Mouse (Mus musculus): ENCODE measurements around the gene Trp53i13.

Trp53i13 gene

DNA sequence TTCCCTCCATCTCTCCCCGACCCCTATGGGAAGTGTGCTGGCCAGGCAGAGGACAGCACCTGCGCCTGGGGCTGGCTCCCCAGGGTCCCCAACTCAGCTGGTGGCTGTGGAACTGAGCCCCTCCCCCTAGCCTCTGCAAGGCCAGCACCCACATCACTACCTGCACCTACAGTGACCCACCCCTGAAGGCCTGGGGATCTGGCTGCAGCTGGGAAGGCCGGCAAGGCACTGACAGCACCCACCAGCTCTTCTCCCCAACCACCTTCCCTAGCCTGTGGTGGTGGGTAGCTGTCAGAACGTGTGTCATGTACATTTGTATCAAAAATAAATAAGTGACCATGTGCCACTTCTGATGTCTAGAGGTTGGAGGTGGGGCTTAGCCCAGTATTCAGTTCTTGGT, 8.4 kb downstream of the Trp53i13 start:
- no peak for DNase-seq

DNA sequence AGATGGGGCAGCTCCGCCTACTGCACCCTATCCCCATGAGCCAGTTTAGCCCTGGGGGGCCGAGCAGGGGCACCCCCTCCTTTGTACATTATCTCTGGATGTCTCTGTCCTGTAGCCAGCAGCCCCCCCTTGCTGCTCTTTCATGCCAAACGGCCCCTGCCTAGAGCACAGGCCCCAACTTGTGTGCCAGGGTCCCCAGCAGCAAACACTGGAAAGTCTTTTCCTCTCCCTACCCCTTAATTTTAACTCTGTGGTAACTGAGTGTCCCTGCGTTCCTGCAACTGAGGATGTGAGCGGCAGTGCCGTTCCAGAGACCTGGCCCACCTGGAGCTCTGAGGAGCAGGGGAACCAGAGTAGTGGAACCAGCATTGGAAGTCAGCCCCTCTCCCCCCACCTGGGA, 8.8 kb downstream of the Trp53i13 start:
- no peak for DNase-seq

DNA sequence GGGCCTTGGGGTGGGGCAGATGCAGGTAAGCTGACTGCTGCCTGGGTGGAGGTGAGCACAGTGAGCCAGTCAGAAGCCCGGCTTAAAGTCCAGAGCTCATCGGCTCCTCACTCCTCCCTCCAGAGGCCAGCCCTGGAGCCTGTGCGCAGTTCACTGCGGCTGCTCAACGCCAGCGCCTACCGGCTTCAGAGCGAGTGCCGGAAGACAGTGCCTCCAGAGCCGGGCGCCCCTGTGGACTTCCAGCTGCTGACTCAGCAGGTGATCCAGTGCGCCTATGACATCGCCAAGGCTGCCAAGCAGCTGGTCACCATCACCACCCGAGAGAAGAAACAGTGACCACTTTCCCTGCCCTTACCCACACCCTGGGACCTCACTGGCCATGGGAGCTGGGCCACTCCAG, 9.5 kb downstream of the Trp53i13 start:
- no peak for DNase-seq

DNA sequence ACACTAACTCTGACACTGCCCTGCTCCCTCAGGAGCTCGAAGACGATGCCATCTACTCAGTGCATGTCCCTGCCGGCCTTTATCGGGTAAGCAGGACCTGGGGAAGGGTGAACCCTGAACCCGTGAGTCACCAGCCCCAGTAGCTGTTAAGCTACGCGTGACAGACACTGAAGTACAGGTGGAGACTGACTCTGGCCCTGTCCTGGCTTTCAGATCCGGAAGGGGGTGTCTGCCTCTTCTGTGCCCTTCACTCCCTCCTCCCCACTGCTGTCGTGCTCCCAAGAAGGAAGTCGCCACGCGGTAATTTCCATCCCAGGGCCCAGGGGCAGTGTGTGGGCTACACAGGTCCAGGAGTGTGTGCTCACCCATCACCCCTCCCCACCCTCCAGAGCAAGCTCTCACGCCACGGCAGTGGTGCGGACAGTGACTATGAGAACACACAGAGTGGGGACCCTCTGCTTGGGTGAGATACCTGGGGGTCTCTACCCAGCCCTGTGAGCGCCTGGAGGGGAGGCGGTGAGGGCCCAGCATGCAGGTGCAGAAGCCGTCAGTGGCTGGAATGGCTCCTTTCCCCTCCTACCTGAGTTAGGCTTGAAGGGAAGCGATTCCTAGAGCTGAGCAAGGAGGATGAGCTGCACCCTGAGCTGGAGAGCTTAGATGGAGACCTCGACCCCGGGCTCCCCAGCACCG, 10.3 kb downstream of the Trp53i13 start:
- no peak for DNase-seq

DNA sequence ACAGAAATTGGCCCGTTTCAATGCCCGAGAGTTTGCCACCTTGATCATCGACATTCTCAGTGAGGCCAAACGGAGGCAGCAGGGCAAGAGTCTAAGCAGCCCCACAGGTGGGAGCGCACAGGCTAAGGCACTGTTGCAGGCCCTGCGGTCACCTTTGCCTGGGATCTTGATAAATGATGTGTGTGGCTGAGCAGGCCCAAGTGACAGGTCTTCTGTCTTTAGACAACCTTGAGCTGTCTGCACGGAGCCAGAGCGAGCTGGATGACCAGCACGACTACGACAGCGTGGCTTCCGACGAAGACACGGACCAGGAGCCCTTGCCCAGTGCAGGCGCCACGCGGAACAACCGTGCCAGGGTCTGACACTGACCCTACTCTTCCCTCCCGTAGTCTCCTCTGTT, 11.4 kb downstream of the Trp53i13 start:
- no peak for DNase-seq

DNA sequence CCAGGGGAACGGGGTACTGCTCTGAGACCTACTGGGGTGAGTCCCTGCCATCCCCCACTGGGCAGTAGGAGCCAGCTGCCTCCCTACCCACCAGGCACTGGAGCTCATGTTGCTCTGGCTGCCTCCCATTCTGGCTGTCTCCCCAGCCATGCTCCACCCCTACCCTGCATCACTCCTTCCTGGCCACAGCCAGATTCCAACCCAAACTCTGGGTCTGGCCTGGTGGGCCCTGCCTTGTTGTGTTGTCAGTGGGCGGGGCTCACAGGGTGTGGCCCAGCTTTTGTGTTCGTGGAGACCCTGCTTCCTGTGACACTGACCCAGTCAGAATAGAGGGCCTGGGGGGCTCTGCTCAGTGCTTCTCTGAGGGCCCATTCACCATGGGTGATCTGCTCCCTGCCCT, 12.3 kb downstream of the Trp53i13 start:
- no peak for DNase-seq

DNA sequence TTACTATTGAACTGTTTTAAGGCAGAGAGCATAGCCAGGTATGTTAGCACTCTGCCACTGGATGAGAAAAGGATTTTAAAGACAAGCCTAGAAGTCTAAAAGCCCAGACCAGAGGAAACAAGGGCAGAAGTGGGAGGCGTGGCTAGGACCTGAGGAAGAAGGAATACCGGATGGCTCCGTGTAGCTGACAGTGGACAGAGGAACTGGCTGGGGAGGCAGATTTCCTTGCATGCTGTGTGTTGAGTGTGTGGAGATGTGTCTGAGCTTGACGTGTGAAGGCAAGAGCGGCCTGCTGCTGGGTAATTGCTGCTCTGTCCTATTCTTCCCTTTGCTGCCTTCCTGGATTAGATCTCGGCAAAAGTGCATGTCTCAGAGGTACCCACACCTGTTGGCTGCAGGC, 13.3 kb downstream of the Trp53i13 start:
- no peak for DNase-seq

DNA sequence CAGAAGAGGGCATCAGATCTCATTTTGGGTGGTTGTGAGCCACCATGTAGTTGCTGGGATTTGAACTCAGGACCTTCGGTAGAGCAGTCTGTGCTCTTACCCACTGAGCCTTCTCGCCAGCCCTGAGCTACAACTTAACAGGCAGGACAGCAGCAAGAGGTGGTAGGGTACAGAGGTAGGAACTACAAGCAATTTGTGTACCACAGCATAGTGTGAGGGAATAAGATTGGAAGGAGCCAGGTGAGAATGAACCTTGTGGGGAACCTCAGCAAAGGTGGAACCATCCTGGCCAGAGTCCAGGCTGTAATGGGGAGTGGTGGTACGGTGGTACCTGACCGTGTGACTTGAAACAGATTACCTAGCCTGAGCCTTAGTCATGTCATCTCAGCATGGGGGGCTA, 13.8 kb downstream of the Trp53i13 start:
- DNase-seq: no peak

DNA sequence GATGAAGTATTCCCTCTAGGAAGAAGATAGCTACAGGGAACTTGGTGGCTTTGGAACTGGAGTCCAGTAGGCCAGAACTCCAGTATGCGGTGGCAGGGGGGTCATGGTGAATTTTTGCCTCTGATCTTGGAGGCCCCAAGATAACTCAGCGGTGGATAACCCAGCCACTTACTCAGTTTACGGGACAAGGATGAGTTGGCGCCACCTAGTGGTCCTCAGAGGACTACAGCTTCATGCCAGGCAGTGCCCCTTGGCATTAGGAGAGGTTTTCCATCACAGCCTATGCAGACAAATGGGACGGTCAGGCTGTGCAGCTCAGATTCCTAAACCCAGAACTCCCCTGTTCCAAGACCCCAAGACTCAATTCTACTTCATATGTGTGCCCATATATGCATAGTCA, 14.4 kb downstream of the Trp53i13 start:
- DNase-seq: no peak

DNA sequence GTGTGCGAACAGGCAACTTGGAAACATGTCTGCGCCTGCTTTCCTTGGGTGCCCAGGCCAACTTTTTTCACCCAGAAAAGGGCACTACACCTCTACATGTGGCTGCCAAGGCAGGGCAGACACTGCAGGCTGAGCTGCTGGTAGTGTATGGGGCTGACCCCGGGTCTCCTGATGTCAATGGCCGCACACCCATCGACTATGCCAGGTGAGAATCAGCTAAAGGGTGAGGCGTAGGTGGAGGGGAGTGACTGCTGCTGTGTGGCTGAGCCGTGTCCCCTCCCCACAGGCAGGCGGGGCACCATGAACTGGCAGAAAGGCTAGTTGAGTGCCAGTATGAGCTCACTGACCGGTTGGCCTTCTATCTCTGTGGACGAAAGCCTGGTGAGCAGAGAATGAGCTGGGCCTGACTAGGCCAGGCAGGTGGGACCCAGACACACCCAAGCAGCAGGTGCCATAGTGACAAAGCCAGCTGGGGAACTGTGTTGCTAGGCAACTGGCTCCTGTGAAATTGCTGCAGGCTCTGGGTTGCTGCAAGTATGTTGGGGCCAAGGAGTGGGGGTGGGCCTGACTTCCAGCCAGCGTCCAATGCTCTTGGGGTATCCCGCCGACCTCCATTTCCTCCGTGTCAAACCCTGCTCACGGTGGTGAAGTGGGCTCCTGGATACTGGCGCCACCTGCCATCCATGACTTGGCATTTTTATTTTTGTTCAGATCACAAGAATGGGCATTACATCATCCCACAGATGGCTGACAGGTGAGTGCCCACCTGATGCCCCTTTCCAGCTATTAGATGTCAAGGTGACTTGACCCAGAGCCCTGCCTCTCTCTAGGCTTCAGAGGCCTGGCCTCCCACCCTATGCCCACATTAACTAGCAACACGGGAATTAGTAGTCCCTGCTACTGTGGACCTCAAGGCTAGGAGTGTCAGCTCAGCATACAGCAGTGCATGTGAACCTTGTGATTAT, 15.1 kb downstream of the Trp53i13 start:
- no peak for DNase-seq

DNA sequence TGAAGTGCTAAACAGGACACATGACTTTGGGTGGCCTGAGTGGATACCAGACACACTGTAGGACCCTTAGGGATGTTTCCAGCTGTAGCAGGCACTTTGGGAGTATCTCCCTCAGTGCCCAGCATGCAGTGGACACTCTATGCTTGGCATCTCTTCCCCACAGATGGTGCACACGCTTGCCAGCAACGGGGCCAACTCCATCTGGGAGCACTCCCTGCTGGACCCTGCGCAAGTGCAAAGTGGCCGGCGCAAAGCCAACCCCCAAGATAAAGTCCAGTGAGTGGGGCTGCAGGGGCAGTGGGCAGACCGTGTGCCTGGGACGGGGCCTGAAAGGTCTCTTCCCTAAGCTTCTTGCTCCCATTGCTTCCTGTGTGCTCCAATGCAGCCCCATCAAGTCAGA, 16.4 kb downstream of the Trp53i13 start:
- no peak for DNase-seq

DNA sequence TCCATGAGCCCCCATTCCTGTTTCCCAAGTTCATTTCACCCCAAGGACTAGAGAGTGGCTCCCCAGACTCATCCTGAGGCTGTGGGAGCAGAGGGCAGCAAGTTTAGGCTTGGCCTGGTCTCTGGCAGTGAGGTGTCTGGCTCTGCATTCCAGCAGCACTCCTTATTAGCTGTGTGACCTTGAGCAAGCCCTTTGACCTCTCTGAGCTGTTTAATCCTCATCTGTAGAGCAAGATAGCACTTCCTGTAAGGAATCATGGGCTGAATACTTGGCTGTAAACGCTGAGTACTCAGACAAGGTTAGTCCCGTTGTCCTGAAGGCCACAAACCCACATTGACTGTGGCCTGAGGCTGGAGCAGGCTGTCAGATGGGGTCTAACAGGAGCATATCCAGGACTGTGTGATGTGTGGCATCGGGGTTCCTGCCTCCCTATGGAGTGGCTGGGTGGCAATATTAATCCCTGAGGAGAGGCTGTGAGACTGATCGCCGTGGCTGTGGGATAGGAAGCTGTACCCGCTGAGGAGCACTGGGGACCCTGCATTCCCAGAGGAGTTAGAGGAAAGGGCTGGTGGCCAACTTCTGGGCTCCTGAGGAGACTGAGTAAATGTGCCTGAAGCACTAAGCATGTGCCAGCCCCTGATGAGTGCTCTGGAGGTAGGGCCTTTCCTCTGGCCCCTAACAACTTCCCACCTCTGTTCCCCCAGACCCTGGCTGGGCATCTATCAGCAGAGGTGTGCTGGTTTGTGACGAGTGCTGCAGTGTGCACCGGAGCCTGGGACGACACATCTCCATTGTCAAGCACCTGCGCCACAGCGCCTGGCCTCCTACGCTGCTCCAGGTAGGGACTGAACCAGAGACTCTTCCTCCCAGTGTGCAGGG, 17.3 kb downstream of the Trp53i13 start:
- DNase-seq: no peak

DNA sequence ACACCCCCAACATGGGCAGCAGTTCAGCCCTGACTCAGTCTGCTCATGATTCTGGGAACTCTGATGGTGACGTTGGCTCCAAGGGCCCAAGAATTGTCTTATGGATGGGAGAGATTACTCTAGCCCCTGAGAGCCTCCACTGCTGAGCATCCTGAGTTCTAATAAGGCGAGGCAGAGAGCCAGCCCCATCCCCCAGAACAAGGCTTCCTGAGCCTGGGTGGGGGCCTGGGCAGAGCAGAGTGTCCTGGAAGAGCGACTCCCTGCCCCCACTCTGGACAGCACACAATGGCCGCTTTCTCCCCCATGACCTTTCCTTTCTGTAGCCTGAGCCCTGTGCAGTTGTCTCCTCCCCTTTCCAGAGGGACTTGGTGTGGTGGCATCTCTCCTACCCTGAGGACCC, 17.9 kb downstream of the Trp53i13 start:
- no peak for DNase-seq

DNA sequence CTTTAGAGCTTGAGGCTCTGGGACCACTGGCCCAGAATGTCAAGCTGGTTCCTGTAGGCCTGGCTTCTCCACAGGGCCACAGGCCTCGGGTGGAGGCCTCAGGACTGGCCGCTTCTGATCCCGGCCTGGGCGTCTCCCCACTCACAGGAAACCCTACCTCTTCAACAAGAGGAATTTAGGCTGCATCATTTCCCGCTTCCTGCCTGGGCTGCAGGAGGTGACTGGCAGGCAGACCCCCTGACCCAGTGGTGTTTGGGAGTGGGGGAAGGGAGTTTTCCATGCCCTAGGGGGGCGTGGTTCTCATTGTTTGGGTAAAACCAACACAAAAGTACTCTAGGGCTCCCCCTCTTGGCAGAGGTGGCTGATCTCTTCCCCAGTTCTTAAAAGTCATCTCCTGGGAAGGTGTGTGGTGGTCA, 18.4 kb downstream of the Trp53i13 start:
- peak in 1 of 2 experiments; percentile 58 for DNase-seq

DNA sequence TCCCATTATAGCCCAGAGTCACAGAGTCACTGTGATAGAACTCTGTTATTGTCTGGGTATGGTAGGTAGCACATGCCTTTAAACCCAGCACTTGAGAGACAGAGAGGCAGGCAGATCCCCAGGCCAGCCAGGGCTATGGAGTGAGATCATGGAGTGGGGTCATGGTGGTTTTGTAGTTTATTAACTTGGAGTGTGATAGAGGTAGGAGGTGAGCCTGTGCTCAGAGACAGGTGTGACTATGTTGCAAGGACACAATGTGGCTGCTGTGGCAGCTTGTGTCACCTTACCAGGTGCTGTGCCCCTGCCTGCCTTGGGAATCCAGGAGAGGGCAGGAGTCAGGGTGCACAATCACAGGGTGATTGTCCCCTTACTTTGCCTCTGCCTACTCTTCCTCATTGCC, 20.3 kb downstream of the Trp53i13 start:
- no peak for DNase-seq

DNA sequence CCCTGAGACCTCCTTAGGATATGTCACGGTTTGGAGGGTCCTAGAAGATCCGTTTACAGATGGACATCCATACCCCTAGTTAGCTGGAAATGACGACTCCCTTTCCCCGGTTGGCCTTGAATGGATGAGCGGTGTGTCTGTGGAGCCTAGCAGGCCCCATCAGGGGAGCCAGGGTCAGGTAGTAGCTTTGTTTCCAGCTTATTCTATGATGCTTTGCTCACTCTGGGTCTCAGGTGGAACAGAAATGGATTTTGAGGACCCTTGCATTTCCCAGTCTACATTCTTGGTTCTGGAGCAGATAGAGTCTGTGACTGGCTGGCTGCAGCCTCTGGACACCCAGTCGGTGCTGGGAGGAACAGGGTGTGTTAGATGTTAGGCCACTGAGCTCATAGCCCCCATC, 21.0 kb downstream of the Trp53i13 start:
- DNase-seq: no peak

DNA sequence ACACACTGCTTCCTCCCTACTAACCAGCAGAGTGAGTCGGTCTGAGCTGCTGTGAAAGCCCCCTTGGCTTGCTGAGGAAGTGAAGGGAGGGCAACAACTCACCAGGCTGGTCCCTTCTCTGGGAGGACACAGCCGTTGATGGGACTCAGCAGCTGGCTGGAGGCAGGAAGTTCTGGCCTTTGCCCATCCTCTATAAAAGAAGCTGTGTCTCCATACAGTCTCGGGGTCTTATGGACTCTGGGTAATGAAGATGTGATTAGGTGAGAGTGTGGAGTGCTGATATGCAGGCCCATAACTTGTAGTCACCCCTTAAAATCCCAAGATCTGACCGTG, 21.5 kb downstream of the Trp53i13 start:
- DNase-seq: no peak

DNA sequence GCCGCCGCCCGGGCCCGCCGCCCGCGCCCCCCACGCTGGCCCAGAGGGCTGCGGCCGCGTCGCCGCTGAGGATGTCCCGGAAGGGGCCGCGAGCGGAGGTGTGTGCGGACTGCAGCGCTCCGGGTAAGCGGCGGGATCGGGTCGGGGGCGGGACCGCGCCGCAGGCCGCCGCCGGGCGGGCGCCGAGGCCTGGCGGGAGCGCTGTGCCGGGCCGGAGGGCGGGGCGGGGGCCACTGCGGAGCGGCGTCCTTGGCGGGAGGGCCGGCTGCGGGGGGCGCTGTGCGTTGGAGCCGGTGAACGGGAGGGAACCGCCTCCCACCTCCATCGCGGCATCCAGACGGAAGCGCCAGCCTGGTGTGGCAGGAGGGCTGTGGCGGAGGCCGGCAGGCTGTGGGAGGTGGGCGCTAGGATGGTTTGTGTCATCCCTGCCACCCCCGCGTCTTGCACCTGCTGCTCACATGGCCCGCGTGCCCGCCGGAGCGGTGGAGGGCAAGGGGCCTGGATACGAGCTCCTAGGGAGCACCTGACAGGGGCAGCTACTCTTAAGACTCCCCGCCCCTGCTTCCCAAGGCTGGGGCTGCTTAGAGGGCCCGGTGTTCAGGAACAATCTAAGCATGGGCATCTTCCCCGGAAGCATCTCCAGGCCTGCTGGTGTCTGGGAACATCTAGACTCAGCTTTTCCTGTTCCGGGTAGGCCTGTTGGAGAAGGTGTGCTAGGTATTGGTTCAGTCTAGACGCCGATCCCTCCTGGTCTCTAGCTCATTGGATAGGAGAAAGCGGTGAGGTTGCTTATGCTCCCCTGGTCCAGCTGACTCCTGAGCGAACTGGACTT, 22.1 kb downstream of the Trp53i13 start, which contains the start of gene Git1:
TSS of gene Git1 (plus strand) at position 51 of the 832 bp plus-strand sequence.
- peak; percentile 52 to 60 for DNase-seq

DNA sequence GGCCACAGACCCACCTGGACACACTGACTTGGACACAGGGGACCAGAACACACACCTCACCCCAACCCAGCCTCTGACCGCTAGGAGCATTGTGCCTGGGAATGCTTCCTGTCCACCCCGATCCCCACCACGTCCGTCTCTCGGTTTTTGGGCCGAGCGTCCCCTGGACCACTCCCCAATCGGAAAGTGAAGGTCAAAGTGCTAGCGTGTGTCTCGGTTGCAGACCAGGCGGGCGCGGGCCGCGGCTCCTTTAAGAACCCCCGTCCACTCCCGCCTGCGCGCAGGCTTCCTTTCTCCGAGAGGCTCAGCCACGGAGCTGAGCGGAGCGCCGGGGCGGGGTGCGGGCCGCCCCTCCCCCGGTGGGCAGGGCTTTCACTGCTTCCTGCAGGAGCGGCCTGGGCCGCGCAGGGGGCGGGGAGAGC, 22.9 kb downstream of the Trp53i13 start:
- peak; percentile 89 to 90 for DNase-seq

DNA sequence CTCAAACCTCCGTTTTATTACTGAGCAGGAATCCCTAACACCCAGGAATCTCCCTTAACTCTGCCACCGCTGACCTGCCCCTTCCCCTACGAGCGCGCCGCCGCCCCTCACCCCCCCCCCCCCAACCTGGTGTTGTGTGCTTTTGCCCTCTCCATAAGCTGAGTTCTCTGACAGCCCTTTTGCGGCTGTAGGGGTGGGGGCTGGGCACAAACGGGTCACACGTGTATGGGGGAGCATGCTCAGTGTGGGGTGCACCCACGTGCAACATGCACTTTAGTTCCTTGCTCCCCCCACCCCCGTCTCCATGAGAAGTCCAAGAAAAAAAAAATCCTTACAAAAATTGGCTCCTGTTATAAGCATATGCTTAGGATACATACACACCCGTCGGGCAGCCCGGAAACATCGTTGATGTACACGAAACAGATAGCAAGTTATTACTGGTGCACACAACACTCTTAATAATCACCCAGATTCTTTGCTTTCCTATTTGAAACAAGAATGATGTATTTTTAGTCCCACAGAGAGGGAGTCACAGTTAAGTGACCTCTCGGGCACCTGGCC, 23.4 kb downstream of the Trp53i13 start:
- DNase-seq: peak in 1 of 2 experiments; percentile 65

DNA sequence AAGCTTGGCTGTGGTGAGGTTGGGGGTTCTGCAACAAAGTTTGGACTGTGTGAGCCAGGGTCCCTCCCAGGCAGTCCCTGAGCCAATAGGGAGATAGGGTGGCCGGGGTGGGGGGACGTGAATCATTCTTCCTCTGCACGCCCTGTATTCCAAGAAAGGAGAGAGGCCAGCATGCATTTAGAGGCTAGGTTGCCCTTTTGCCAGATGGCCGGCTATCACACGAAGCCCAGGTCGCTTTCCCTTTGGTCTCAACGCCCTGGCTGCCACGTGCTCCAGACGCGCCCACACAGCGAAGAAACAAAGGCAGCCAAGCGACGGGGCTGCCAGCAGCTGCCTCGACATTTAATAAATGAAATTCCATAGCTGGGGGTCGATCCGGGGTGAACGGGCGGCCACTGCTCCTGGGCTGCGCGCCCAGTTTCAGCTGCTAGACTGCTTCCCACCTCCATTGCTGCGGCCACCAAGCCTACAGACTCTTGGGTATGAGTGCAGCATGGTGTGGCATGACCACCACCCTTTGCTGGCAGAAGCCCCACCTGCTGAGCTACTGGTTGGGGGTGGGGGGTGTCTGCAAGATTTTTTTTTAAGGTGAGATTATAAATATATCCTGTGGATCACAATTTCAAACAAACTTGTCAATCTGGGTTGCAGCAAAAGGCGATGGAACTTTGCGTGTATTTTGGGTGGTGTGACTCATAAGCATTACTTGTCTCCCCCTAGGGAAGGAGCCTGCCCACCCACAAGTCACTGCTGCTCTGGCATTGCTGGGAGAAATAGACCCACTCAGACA, 24.1 kb downstream of the Trp53i13 start:
- DNase-seq: peak in 1 of 2 experiments; percentile 47

Data from thymus, adult 18-20 months (tissue).